Mouse (Mus musculus): ENCODE measurements at regions not wholly inside any gene's neighbourhood (a gene's known extent, or its start where the extent isn't known, plus 50 kb on each side); places are given as distances from the start of the nearest gene placed in this dataset.

DNA sequence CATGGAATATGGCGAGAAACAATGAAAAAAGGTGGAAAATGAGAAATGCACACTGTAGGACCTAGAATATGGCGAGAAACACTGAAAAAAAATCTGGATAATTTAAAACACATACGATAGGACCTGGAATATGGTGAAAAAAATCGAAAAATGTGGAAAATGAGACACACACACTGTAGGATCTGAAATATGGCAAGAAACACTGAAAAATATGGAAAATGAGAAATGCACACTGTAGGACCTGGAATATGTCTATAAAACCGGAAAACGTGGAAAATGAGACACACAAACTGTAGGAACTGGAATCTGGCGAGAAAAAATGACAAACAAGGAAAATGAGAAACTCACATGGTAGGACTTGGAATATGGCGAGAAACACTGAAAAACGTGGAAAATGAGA is 76.4 kb upstream of the Vmn1r2 start:
- TF ChIP-seq HCFC1 (IDR thresholded peaks at IDR 0.05; ENCODE audit: low read depth, low read length) (no peak), POLR2A (IDR thresholded peaks at IDR 0.05; ENCODE audit: control insufficient read depth in 1 of 2, insufficient read depth in 1 of 2, low read depth in 1 of 2, low read length in 2 of 2, poor library complexity in 1 of 2) (no peak), RCOR1 (IDR thresholded peaks at IDR 0.05; ENCODE audit: low read depth, low read length) (no peak), GABPA (IDR thresholded peaks at IDR 0.05; ENCODE audit: low read depth, low read length) (no peak), ZNF384 (IDR thresholded peaks at IDR 0.05; ENCODE audit: low read depth, low read length) (no peak), CTCF (IDR thresholded peaks at IDR 0.05 in 2 of 3, conservative IDR thresholded peaks at IDR 0.05 in 1 of 3; ENCODE audit: control insufficient read depth in 1 of 3, insufficient read depth in 1 of 3, low read depth in 2 of 3, low read length in 3 of 3, poor library complexity in 1 of 3, severe bottlenecking in 1 of 3) (no peak), GATA1 (IDR thresholded peaks at IDR 0.05; ENCODE audit: low read depth, low read length) (no peak), E2F4 (IDR thresholded peaks at IDR 0.05; ENCODE audit: borderline replicate concordance, low read depth, low read length) (no peak), USF1 (IDR thresholded peaks at IDR 0.05; ENCODE audit: low read depth, low read length) (no peak)

Data from MEL (cell line).